Mouse (Mus musculus): ENCODE measurements around the gene Gpr183. TPM values are rescaled to one million over a fixed set of nuclear protein-coding genes. Genes with fewer than 3 reads are reported as not detected.

The Gpr183 gene
- polyA plus RNA-seq, 1 experiment from 2014 or later, result 1.6 TPM

DNA sequence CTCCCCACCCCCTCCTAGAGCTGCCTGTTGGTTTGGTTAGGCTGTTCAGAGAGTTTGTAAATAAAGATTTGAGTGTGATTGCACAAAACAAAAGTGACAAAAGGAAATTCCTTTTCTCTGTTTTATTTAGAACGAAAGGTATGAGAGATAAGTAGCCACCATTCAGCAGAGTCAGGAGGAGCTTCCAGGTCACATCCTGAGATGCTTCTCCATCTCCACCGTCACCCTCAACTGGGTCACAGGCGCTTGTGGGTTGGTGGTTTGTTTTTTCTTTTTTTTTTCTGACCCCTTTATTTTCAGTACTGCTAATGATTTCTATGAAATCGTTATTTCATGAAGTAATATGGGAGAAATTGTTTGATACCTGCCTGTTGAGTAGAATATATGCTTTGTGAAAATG, 28.6 kb downstream of the Gpr183 start:
- Histone ChIP-seq H3K9ac (no peak overlapping the region), H3K36me3 (peaks cover 28% of the 10 kb centered on the region), H3K4me2 (no peak overlapping the region), H3K27me3 (no peaks in the 10 kb centered on the region), H3K4me3 (no peak overlapping the region), H3K9me3 (0 out of 2 replicates have a peak, but pooled peaks cover 4% of the 10 kb centered on the region), H3K4me1 (replicated peaks) (peaks cover 6% of the 10 kb centered on the region; the same call in 1 of the 2 replicates), H3K27ac (replicated peaks) (no peak overlapping the region)
- no peak for ATAC-seq (ENCODE audit: low read depth)
- WGBS, result 94% methylated on average over 4 of the region's 4 CpGs

- Histone ChIP-seq H3K4me2 (no peak overlapping the region), H3K9ac (no peak overlapping the region), H3K27me3 (no peaks in the 10 kb centered on the region), H3K4me3 (no peak overlapping the region), H3K9me3 (0 out of 2 replicates have a peak, but pooled peaks cover 4% of the 10 kb centered on the region), H3K27ac (replicated peaks) (no peak overlapping the region), H3K36me3 (peaks cover 28% of the 10 kb centered on the region), H3K4me1 (replicated peaks) (peaks cover 6% of the 10 kb centered on the region; the same call in 1 of the 2 replicates)
- 94% methylated on average over 5 of the region's 5 CpGs for WGBS
- ATAC-seq (ENCODE audit: low read depth), result no peak
Measured at GRCm38 (mm10) chr14:121934597-121934946, 30.4 kb downstream of the Gpr183 start.

- Histone ChIP-seq H3K4me1 (replicated peaks) (peaks cover 6% of the 10 kb centered on the region; the same call in 1 of the 2 replicates), H3K27me3 (no peaks in the 10 kb centered on the region), H3K4me2 (no peak overlapping the region), H3K27ac (replicated peaks) (no peak overlapping the region), H3K9ac (no peak overlapping the region), H3K36me3 (peaks cover 28% of the 10 kb centered on the region), H3K4me3 (no peak overlapping the region), H3K9me3 (0 out of 2 replicates have a peak, but pooled peaks cover 4% of the 10 kb centered on the region)
- ATAC-seq (ENCODE audit: low read depth), result no peak
- WGBS, result 92% methylated on average over 7 of the region's 7 CpGs
Measured at GRCm38 (mm10) chr14:121933906-121934596, 30.9 kb downstream of the Gpr183 start.

DNA sequence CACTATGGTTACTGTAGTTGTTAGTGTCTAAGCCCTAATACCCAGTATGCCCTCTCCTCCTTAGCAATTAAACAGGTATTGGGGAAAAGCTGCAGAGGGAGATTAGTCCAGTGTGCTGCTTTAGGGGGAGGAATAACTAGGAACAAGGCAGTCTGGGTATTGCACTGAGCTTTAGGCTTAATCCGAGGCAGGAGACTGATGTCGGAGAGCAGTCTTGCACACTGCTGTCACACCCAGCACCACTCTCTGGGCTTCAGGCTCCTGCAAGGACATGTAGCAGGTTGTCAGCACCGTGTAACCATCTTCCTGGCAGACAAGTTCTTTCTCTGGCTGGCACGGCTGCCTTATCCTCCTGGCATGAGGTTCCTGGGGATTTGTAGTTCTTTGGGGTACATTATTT, 32.8 kb downstream of the Gpr183 start:
- peaks cover 28% of the 10 kb centered on the region for H3K36me3 ChIP-seq
- no peaks in the 10 kb centered on the region for H3K27me3 ChIP-seq
- no peak overlapping the region for H3K4me2 ChIP-seq
- no peak overlapping the region for H3K27ac ChIP-seq (replicated peaks)
- H3K4me1 ChIP-seq (replicated peaks), result peaks cover 6% of the 10 kb centered on the region; the same call in 1 of the 2 replicates
- no peak for ATAC-seq (ENCODE audit: low read depth)
- WGBS, result 86% methylated on average over 4 of the region's 4 CpGs
- 0 out of 2 replicates have a peak, but pooled peaks cover 4% of the 10 kb centered on the region for H3K9me3 ChIP-seq
- no peak overlapping the region for H3K4me3 ChIP-seq
- H3K9ac ChIP-seq, result no peak overlapping the region

- Histone ChIP-seq H3K9me3 (0 out of 2 replicates have a peak, but pooled peaks cover 4% of the 10 kb centered on the region), H3K27me3 (no peaks in the 10 kb centered on the region), H3K36me3 (peaks cover 28% of the 10 kb centered on the region), H3K4me2 (no peak overlapping the region), H3K4me1 (replicated peaks) (peaks cover 6% of the 10 kb centered on the region; the same call in 1 of the 2 replicates), H3K27ac (replicated peaks) (0 out of 2 replicates have a peak overlapping the region, but pooled peaks have one; percentile 23), H3K4me3 (no peak overlapping the region), H3K9ac (no peak overlapping the region)
- whole genome bisulfite sequencing, result 88% methylated on average over 3 of the region's 3 CpGs
- no peak for ATAC-seq (ENCODE audit: low read depth)
Measured at GRCm38 (mm10) chr14:121931594-121931993, 33.4 kb downstream of the Gpr183 start.

DNA sequence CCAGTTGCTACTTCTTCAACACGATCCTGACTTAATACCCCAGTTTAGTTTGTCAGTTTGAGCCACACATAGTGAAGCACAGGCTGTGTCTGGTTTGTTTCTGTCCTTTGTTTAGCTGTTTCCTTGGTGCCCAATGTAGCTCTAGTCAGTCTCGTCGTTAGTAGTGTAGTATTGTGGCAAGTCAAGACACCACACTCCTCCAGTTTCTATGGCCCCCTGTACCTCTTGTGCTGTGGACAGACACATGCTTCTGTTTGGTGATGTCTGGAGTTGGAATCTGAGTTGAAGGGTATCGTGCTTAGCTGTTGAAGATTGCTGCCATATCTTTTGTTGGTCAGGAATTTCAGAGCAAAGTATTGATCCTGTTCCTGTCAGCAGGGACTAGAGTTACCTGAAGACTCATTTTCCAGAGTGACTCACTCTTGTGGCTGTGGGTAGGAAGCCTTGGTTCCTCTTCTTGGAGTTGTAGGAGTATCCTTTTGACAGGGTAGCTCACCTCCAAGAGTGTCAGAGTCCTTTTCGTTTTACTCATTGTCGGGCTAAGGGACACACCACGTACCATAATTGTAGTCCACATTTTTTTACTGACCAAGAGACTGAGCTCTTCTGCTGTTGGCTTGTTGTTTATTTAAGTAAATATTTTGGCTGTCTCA, 34.1 kb downstream of the Gpr183 start:
- H3K4me2 ChIP-seq, result no peak overlapping the region
- H3K27me3 ChIP-seq, result no peaks in the 10 kb centered on the region
- no peak overlapping the region for H3K9ac ChIP-seq
- no peak for ATAC-seq (ENCODE audit: low read depth)
- H3K27ac ChIP-seq (replicated peaks), result no peak overlapping the region
- H3K4me3 ChIP-seq, result no peak overlapping the region
- peaks cover 6% of the 10 kb centered on the region; the same call in 1 of the 2 replicates for H3K4me1 ChIP-seq (replicated peaks)
- H3K36me3 ChIP-seq, result peaks cover 27% of the 10 kb centered on the region
- H3K9me3 ChIP-seq, result 0 out of 2 replicates have a peak, but pooled peaks cover 4% of the 10 kb centered on the region
- WGBS, result 82% methylated on average over 7 of the region's 7 CpGs

- Histone ChIP-seq H3K36me3 (peaks cover 16% of the 10 kb centered on the region), H3K27ac (replicated peaks) (no peak overlapping the region; the same call in 1 of the 2 replicates), H3K4me2 (no peak overlapping the region), H3K4me3 (no peak overlapping the region), H3K4me1 (replicated peaks) (peaks cover 6% of the 10 kb centered on the region; the same call in 1 of the 2 replicates), H3K9me3 (no peaks in the 10 kb centered on the region), H3K27me3 (no peaks in the 10 kb centered on the region), H3K9ac (no peak overlapping the region)
- ATAC-seq (ENCODE audit: low read depth), result no peak
- WGBS, result 91% methylated on average over 12 of the region's 12 CpGs
Measured at GRCm38 (mm10) chr14:121929243-121929951, 35.6 kb downstream of the Gpr183 start.

GRCm38 (mm10) chr14:121928375-121929137, 36.4 kb downstream of the Gpr183 start:
- no peak for ATAC-seq (ENCODE audit: low read depth)
- Histone ChIP-seq H3K9me3 (no peaks in the 10 kb centered on the region), H3K36me3 (peaks cover 8% of the 10 kb centered on the region), H3K4me2 (no peak overlapping the region), H3K27me3 (no peaks in the 10 kb centered on the region), H3K9ac (no peak overlapping the region), H3K27ac (replicated peaks) (no peak overlapping the region), H3K4me1 (replicated peaks) (peaks cover 6% of the 10 kb centered on the region; the same call in 1 of the 2 replicates), H3K4me3 (no peak overlapping the region)
- 71% methylated on average over 8 of the region's 8 CpGs for WGBS

DNA sequence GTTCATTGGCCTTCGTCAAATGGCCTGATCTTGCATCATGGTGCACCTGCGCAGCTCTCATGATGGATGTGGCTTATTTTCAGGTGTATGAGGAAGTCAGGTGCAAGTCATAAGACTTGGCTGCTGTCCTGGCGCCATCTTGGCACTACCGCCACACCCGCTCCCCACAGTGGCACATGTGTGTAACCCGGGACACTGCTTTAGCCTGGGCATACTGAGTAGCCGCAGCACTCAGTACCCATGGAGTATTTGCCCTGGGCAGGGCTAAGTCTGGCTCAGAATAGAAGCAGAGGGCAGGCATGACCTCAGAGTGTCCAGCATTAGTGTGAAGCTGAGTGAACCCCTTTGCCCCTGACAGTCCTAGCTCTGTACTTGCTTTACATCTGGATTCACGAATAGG, 37.5 kb downstream of the Gpr183 start:
- Histone ChIP-seq H3K4me3 (no peak overlapping the region), H3K4me1 (replicated peaks) (peaks cover 6% of the 10 kb centered on the region; the same call in 1 of the 2 replicates), H3K9ac (no peak overlapping the region), H3K9me3 (no peaks in the 10 kb centered on the region), H3K27ac (replicated peaks) (no peak overlapping the region), H3K4me2 (no peak overlapping the region), H3K36me3 (no peaks in the 10 kb centered on the region), H3K27me3 (no peaks in the 10 kb centered on the region)
- ATAC-seq (ENCODE audit: low read depth), result no peak
- 94% methylated on average over 8 of the region's 8 CpGs for whole genome bisulfite sequencing

DNA sequence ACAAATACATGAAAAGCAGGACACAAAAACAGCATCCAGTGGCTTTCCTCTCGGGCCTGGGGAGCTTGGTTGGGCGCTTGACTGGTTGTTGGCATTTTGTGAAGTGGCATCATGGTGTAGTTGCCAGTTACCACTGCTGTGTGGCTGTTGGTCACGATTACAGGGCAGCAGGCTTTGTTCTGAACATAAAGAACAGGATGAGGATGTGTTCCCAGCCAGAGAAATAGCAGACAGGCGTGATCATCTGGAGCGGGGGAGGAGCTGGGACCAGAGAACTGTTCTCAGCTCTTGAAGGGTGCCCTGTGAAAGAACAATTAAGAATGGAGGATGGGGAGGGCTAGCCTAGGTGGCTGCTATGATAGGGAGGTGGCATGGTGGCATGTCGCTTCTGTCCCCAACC, 38.1 kb downstream of the Gpr183 start:
- WGBS, result 89% methylated on average over 6 of the region's 6 CpGs
- Histone ChIP-seq H3K9me3 (no peaks in the 10 kb centered on the region), H3K4me2 (no peak overlapping the region), H3K4me3 (no peak overlapping the region), H3K27ac (replicated peaks) (no peak overlapping the region), H3K36me3 (no peaks in the 10 kb centered on the region), H3K27me3 (no peaks in the 10 kb centered on the region), H3K9ac (0 out of 2 replicates have a peak overlapping the region, but pooled peaks have one; percentile 17), H3K4me1 (replicated peaks) (peaks cover 6% of the 10 kb centered on the region; the same call in 1 of the 2 replicates)
- no peak for ATAC-seq (ENCODE audit: low read depth)

- no peak overlapping the region for H3K4me3 ChIP-seq
- H3K4me1 ChIP-seq (replicated peaks), result 0 out of 2 replicates have a peak, but pooled peaks cover 7% of the 10 kb centered on the region
- 83% methylated on average over 6 of the region's 6 CpGs for WGBS
Measured at GRCm38 (mm10) chr14:121924876-121925275, 40.1 kb downstream of the Gpr183 start.

More at GRCm38 (mm10) chr14:121924876-121925275, 40.1 kb downstream of the Gpr183 start:
- H3K27me3 ChIP-seq, result no peaks in the 10 kb centered on the region
- H3K27ac ChIP-seq (replicated peaks), result no peak overlapping the region
- no peaks in the 10 kb centered on the region for H3K9me3 ChIP-seq
- no peak overlapping the region for H3K9ac ChIP-seq
- ATAC-seq (ENCODE audit: low read depth), result no peak
- 0 out of 2 replicates have a peak, but pooled peaks cover 3% of the 10 kb centered on the region for H3K36me3 ChIP-seq
- no peak overlapping the region for H3K4me2 ChIP-seq
